Mouse (Mus musculus) stomach, postnatal 0 days (tissue): ENCODE measurements at regions not wholly inside any gene's neighbourhood (a gene's known extent, or its start where the extent isn't known, plus 50 kb on each side); places are given as distances from the start of the nearest gene placed in this dataset.

Experiments used
- ATAC-seq: fragments of 200-750 bp; cut with Nextera tagmentation; 2 replicates; pipeline ENCODE4 v1.8.0; 2017; ENCODE audit not compliant: low FRiP score, low TSS enrichment
- DNase-seq: peaks from one replicate; pipeline ENCODE4 v3.0.0-alpha.2; 2016; ENCODE audit warnings: low spot score
- H3K27ac ChIP-seq: fragments of 300-500 bp; sonication (generic); replicated peaks from 2 replicates; pipeline ENCODE4 v1.5.1; 2014; ENCODE audit warnings: mild to moderate bottlenecking, control low read depth
- H3K27me3 ChIP-seq: fragments of 300-500 bp; sonication (generic); 2 replicates; pipeline ENCODE4 v1.6.1; 2014; ENCODE audit warnings: low read length; ENCODE audit not compliant: control insufficient read depth, insufficient read depth
- H3K36me3 ChIP-seq: fragments of 300-500 bp; sonication (generic); 2 replicates; pipeline ENCODE4 v1.6.1; 2014; ENCODE audit warnings: low read length, mixed read lengths; ENCODE audit not compliant: control insufficient read depth, insufficient read depth
- H3K4me1 ChIP-seq: fragments of 300-500 bp; sonication (generic); replicated peaks from 2 replicates; pipeline ENCODE4 v1.6.1; 2014; ENCODE audit warnings: antibody characterized with exemption; ENCODE audit not compliant: control insufficient read depth, insufficient read depth
- H3K4me2 ChIP-seq: fragments of 300-500 bp; sonication (generic); replicated peaks from 2 replicates; pipeline ENCODE4 v1.6.1; 2014; ENCODE audit warnings: low read depth, mild to moderate bottlenecking, control low read depth, moderate library complexity
- H3K4me3 ChIP-seq: fragments of 300-500 bp; sonication (generic); 2 replicates; pipeline ENCODE4 v1.5.1; 2014; ENCODE audit warnings: low read depth, low read length, control low read depth
- H3K9ac ChIP-seq: fragments of 300-500 bp; sonication (generic); 2 replicates; pipeline ENCODE4 v1.6.1; 2014; ENCODE audit warnings: mild to moderate bottlenecking, low read length, control low read depth, mixed read lengths
- H3K9me3 ChIP-seq: fragments of 300-500 bp; sonication (generic); 2 replicates; pipeline ENCODE4 v1.6.1; 2016; ENCODE audit warnings: low read length; ENCODE audit not compliant: control insufficient read depth
- CTCF ChIP-seq: IDR thresholded peaks from 2 replicates; pipeline ENCODE4 v1.5.1; 2016; ENCODE audit warnings: antibody characterized with exemption, low read depth, mild to moderate bottlenecking, moderate library complexity
- EP300 ChIP-seq: optimal IDR thresholded peaks from 2 replicates; pipeline ENCODE3; 2016; ENCODE audit warnings: antibody characterized with exemption
- WGBS: fragments of 180-500 bp; shearing (Covaris S2); extraction: QIAGEN DNeasy Blood & Tissue Kit; methylation state at CpG from one replicate; pipeline ENCODE4 v1.1.7; 2014; 5-methylcytosine and 5-hydroxymethylcytosine counted together

DNA sequence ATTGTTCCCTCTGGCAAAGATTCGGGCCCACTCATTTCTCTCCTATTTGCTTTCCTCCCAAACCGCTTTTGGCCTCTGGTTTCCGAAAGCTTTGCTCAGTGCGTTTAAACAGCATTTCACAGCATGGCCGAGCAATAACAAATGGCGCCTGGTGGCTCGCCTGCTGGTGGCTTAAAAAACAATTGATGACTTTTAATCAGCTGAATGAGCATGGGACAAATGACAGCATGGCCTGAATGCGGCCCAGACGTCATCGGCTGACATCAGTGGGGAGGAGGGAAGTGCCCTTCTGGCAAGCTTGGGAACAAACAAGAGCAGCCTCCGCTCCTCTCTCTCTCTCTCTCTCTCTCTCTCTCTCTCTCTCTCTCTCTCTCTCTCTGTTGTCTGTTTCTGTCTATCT lies 362.3 kb downstream of the Bcor start:
- WGBS: 25% methylated on average over 10 of the region's 11 CpGs
- no peak overlapping the region for H3K4me2 ChIP-seq
- no peak overlapping the region for H3K9ac ChIP-seq
- H3K4me3 ChIP-seq: no peak overlapping the region
- peak; percentile 39 for DNase-seq
- H3K36me3 ChIP-seq: no peaks in the 10 kb centered on the region
- no peaks in the 10 kb centered on the region for H3K27me3 ChIP-seq
- H3K27ac ChIP-seq: no peak overlapping the region
- TF ChIP-seq EP300: no peak
- no peak; the same call in 1 of the 2 replicates for TF ChIP-seq CTCF
- H3K9me3 ChIP-seq: no peaks in the 10 kb centered on the region
- H3K4me1 ChIP-seq: no peaks in the 10 kb centered on the region
- ATAC-seq: 0 out of 2 replicates have a peak, but pooled peaks have one; percentile 58

DNA sequence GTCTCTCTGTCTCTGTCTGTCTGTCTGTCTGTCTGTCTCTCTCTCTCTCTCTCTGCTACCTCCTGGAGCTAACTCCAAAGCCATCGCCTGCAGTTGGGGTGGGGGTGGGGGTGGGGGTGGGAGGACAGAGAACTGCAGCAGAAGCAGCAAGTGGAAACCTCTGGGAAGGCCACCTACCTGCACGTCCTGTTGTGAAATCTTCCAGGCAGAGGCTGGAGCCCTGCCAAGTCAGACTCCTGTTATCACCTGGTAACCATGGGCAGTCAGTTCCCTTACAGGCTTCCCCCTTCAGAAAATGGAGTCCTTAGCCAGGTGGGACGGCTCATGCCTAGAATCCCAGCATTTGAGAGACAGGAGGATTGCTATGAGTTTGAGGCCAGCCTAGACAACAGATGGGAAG lies 361.8 kb downstream of the Bcor start:
- Histone ChIP-seq H3K4me3 (no peak overlapping the region), H3K9ac (no peak overlapping the region), H3K4me2 (no peak overlapping the region), H3K27ac (no peak overlapping the region), H3K36me3 (no peaks in the 10 kb centered on the region), H3K27me3 (no peaks in the 10 kb centered on the region), H3K9me3 (no peaks in the 10 kb centered on the region), H3K4me1 (no peaks in the 10 kb centered on the region)
- TF ChIP-seq CTCF (no peak), EP300 (no peak)
- 24% methylated on average over 3 of the region's 3 CpGs for WGBS
- DNase-seq: peak; percentile 74
- peak; percentile 70; the same call in 1 of the 2 replicates for ATAC-seq

DNA sequence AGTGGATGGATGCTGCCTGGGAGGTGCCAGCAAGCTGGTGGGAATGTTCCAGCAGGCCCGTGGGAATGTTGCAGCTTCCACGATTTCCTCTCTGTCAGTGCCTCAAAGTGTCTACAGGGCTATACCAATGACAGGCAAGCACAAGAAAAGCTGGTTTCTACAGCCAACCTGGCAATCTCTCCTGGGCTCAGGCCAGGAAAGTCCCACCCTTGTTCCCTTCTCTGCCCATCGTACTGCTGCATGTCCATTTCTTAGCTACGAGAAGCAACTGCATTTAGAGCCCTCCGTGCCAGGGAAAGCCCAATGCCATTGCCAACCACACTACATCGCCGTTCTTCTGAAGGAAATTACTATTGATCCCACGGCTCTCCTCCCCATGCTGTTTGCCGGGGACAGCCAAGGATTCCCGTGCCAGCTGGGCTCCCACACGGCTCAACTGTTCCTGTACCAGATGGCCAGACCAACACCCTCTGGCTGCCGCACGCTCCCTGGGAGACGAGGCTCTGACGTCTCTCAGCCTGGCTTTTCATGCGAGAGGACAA lies 359.7 kb downstream of the Bcor start:
- ATAC-seq (no peak), DNase-seq (no peak)
- Histone ChIP-seq H3K4me1 (no peaks in the 10 kb centered on the region), H3K4me3 (no peak overlapping the region), H3K9me3 (no peaks in the 10 kb centered on the region), H3K36me3 (no peaks in the 10 kb centered on the region), H3K4me2 (no peak overlapping the region), H3K27me3 (no peaks in the 10 kb centered on the region), H3K27ac (no peak overlapping the region), H3K9ac (no peak overlapping the region)
- TF ChIP-seq CTCF (no peak), EP300 (no peak)
- WGBS: 64% methylated on average over 16 of the region's 16 CpGs

DNA sequence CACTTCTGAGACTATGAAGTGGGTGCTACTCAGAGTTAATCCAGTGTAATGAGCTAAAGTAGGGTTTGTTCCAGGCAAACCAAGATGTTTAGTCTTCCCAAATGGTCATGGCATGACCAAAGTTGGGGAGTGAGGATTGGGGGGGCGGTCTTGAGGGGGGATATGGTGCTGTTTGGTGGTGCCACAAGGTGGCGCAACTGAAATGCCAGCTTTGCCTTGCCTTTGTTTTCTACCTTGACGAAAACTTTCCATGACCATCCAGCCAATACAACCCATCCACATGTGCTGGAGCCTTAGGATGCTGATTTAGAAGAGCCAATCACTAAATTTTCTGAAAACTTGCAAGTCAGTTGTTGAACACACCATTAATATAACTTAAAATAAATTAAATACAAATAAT lies 358.9 kb downstream of the Bcor start:
- no peak for TF ChIP-seq EP300
- TF ChIP-seq CTCF: peak; percentile 54
- Histone ChIP-seq H3K36me3 (no peaks in the 10 kb centered on the region), H3K4me3 (no peak overlapping the region), H3K27ac (no peak overlapping the region), H3K4me1 (no peaks in the 10 kb centered on the region), H3K9me3 (no peaks in the 10 kb centered on the region), H3K9ac (no peak overlapping the region), H3K4me2 (no peak overlapping the region), H3K27me3 (no peaks in the 10 kb centered on the region)
- no peak for ATAC-seq
- DNase-seq: no peak
- 66% methylated on average over 3 of the region's 3 CpGs for WGBS

DNA sequence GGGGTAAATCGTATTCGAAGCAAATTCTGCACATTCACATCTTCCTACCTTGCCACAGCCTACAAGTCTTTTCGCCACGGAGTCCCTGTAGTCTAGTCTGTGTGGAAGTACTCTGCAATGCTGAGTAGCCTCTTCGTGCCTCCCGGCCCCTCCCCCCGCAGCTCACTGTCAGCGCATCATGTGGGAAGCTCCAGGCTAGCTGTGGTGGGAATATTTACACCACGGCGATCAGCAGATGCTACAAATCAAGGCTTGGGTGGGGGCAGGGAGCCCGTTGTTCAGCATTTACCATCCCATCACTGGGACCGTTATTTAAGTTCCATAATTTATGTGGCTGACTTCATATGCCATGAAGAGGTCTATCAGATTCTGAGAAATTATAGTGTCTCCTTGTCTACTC lies 358.5 kb downstream of the Bcor start:
- TF ChIP-seq CTCF (no peak), EP300 (no peak)
- ATAC-seq (no peak), DNase-seq (no peak)
- Histone ChIP-seq H3K9ac (no peak overlapping the region), H3K4me3 (no peak overlapping the region), H3K9me3 (no peaks in the 10 kb centered on the region), H3K4me1 (no peaks in the 10 kb centered on the region), H3K4me2 (no peak overlapping the region), H3K36me3 (no peaks in the 10 kb centered on the region), H3K27me3 (no peaks in the 10 kb centered on the region), H3K27ac (no peak overlapping the region)
- WGBS: 49% methylated on average over 12 of the region's 12 CpGs

DNA sequence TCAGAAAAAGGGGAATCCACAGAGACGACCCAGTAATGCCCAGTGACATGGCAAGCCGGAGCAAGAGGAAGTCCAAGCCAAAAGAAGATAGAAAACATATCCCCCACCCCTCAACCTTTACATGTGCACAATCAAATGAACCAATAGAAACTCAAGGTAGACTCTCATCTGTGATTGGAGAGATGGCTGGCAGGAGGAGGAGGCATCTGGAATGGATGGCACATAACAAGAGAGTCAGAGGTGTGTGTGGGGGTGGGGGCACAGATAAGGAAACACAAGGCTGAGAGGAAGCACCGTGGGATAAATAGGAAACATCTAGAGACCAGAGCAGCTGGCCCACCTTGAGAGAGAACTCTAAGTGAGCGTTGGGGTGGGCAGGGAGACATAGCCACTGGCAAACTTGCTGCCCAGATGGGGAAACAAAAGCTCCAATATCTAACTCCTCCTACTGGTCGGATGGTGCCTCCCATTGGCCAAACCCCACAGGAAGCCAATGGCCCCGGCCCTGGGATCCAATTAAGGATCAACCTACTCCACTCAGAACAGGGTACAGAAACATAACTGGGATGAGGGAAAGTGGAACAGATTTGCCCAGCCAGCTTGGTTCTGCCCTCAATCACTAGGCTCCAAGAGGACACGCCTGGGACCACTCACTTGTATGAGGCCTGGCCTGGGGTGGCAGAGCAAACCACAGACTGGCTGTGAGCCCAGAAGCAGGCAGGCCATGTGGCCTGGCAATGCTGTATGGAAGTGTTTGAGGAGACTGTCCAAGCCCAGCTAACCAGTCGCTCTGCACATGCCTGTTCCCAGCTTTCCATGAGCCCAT lies 357.9 kb downstream of the Bcor start:
- Histone ChIP-seq H3K9ac (no peak overlapping the region), H3K27me3 (no peaks in the 10 kb centered on the region), H3K4me1 (no peaks in the 10 kb centered on the region), H3K9me3 (no peaks in the 10 kb centered on the region), H3K4me2 (no peak overlapping the region), H3K36me3 (no peaks in the 10 kb centered on the region), H3K4me3 (no peak overlapping the region), H3K27ac (no peak overlapping the region)
- WGBS: 51% methylated on average over 8 of the region's 8 CpGs
- DNase-seq (peak; percentile 41), ATAC-seq (no peak)
- no peak for TF ChIP-seq CTCF
- TF ChIP-seq EP300: no peak
